Mouse (Mus musculus) heart, postnatal 36 days (tissue): ENCODE results near the gene Tnfsf14. TPM values are rescaled to one million over a fixed set of nuclear protein-coding genes. Genes with fewer than 3 reads are reported as not detected.

ENCODE experiments used
- DNase-seq, 2 experiments: peaks; one replicate each; pipeline ENCODE4 v3.0.0; 2021 to 2022
- intact Hi-C: fragments of 180-260 bp; cut with DNase I; formaldehyde crosslinking; loops from one replicate; pipeline ENCODE4 v1.15.1; 2025
- total RNA-seq, 2 experiments: library from RNA; stranded (reverse); gene quantifications; 2 replicates each; pipeline ENCODE4 v1.2.3; 2021

Gene Tnfsf14
- total RNA-seq = not detected

- intact Hi-C loops = no loop called here
- peak; percentile 10 to 11 for DNase-seq
Observed at GRCm38 (mm10) chr17:57194041-57194507, at the start of gene Tnfsf14. Gene Tnfsf14 (minus strand): TSS chr17:57194177.

- no peak for DNase-seq
- intact Hi-C loops = no loop called here
Observed at GRCm38 (mm10) chr17:57237181-57237580, 43.2 kb upstream of the Tnfsf14 start.

DNA sequence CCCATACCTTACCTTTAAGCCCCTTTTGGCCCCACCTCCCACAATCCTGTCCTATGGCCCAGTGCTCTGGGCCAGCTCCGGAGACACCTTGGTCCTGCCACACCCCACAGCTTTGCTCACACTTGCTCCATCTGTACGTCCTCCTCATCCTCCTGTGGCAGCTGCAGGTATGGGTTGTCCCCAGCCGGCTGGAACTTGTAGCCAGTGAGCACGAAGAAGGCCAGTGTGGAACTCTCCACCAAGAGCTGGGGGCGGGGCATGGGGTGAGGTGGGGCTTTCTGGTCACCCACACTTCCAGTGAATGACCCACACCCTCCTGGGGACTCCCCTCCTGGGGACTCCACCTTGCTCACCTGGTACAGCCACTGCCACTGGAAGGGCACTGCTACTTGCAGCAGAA lies 41.8 kb upstream of the Tnfsf14 start:
- intact Hi-C loops = no loop called here
- DNase-seq = no peak

DNA sequence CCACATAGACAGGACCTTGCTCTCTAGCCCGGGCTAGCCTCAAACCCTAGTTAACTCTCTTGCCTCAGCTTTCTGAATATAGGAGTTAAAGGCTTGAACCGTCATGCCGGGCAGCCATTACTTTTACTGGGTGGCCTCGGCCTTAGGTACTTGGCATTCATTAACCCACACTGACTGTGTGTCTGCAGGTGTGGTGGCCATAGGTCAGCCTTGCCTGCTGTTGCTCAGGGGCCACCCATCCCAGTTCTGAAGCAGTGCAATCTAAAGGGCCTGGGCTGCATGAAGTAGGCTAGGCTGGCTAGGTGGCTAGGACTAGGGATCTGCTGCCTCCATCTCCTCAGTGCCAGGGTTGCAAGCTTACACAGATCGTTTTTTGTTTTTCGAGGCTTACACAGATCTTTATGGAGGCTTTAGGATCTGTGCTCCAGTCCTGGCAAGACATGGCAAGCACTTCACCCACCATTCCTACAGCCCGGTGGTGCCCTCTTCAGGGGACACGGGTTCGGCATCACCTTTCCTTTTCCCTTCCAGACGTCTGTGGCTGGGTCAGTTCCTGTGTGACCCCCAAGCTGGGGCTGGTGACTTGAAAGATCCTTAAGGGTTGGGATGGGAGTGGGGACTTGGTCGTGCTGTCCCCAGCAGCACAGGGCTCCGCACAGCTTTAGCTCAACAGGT lies 40.4 kb upstream of the Tnfsf14 start:
- intact Hi-C loops = no loop called here
- DNase-seq = no peak

GRCm38 (mm10) chr17:57233038-57233437 lies 39.1 kb upstream of the Tnfsf14 start:
- intact Hi-C loops = no loop called here

GRCm38 (mm10) chr17:57232200-57232599 lies 38.2 kb upstream of the Tnfsf14 start:
- DNase-seq = no peak
- intact Hi-C loops = no loop called here

More at GRCm38 (mm10) chr17:57233038-57233437, 39.1 kb upstream of the Tnfsf14 start:
- DNase-seq = no peak

DNA sequence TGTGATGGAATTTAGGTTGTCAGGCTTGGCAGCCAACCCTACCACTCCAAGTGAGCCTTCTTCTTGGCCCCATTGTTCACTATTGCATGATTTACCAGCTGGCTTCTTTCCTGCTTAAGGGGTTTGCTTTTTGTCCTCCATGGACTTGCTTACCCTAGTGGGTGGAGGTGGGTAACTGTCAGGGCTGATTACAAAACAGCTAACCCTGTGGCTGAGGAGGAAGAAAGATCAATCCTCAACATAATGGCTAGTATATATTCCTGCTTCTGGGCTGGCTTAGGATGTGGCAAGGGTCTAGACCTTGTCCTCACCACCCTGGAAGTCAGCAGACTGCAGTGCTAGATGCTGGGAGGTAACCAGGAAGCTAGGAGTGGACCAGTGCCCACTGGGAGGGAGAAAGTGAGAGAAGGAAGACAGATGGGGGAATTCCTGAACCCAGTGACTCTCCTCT lies 37.4 kb upstream of the Tnfsf14 start:
- DNase-seq = peak in 1 of 2 experiments; percentile 44
- intact Hi-C loops = no loop called here

DNA sequence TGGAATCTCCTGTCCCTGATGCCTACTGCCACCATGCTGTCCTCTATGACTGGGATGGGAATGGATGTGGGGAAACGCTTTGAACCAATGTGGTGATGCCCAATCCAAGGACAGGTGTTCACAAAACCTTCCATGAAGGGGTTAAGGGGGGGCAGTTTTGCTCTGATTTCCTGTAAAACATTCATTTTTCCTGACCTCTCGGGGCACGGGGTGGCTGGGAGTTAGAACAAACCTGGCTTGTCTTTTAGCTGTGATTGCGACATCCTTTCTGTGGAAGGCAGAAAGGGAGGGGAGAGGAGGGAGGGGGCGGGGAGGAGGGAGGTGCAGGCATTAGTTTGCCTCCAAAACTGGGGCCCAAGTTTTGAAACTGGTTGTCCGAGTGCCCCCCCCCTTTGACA lies 36.8 kb upstream of the Tnfsf14 start:
- intact Hi-C loops = no loop called here
- peak in 1 of 2 experiments; percentile 37 for DNase-seq

- intact Hi-C loops = no loop called here
- no peak for DNase-seq
Observed at GRCm38 (mm10) chr17:57229851-57230727, 36.1 kb upstream of the Tnfsf14 start.

DNA sequence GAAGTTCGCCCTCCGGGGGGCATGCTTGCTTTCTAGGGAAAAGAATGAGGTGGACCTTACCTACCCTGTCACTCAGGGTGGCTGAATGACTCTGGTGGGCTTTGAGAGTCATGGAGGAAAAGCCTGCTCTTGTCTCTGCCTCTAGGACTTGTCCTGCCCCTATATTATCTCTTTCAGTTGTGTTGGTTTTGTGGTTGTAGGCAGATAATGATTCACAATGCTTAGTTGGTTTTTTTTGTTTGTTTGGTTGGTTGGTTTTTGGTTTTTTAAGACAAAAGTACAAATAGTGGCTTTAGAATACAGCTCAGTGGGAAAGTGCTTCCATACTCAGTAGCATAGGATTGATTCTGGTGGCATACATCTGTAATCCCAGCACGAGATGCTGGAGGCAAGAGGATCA lies 34.9 kb upstream of the Tnfsf14 start:
- intact Hi-C loops = no loop called here

DNA sequence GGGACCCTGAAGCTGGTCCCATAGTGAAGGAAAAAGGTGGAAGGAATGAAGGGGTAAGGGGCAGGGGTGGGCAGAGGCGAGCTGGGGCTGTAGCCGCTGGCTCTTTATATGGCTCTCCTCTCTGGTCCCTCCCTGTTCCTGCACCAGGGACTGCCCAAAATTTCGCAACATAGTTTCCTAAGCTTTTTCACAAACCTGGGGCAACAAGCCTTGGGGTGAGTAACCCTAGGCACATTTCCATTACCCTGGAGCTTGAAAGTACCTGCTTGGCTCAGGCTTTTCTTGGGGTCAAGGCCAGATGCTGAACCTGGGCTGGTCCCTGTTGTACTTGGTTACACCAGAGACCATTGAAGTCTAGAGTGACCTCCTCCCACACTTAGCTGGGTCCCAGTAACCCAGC lies 34.0 kb upstream of the Tnfsf14 start, which contains the start of gene C3:
Gene C3 (minus strand): TSS at position 123 of the 400 bp plus-strand sequence.
- intact Hi-C loops = no loop called here
- peak; percentile 19 to 29 for DNase-seq

More for the DNA sequence above, 34.9 kb upstream of the Tnfsf14 start:
- DNase-seq = no peak

DNA sequence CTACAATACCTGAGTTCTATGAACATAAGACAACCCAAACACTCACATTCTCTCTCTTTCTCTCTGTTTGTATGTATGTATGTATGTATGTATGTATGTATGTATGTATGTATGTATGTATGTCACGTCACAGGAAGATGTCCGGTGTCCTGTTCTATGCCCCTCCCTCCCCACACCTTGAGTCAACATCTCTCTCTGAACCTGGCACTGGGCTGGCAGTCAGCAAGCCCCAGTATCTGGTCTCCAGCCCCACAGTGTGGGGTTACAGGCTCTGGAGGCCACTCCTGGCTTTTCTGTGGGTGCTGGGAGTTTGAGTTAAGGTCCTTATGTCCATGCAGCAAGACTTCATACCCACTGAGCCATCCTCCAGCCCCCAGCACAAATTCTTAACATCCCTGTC lies 33.5 kb upstream of the Tnfsf14 start:
- DNase-seq = no peak
- intact Hi-C loops = no loop called here

GRCm38 (mm10) chr17:57223313-57223712 lies 29.3 kb upstream of the Tnfsf14 start:
- intact Hi-C loops = no loop called here
- DNase-seq = no peak

- no peak for DNase-seq
- intact Hi-C loops = no loop called here
Observed at GRCm38 (mm10) chr17:57221911-57222310, 27.9 kb upstream of the Tnfsf14 start.

DNA sequence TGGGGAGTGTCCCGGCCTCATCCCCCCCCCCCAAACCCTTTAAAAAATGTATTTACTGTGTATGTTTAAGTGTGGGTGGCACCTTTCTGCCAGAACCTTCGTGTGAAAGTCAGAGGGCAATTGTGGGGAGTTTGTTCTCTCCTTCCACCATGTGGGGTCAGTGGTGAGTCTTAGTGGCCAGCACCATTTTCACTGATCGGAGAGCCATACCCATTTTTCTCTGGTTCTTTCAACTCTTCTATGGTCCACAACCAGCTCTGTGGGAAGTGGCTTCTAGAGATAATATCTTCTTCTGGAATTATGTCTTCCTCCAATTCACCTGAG lies 25.9 kb upstream of the Tnfsf14 start:
- DNase-seq = peak in 1 of 2 experiments; percentile 32
- intact Hi-C loops = loop anchor here (1.0 kb wide), 2 partner anchors 57 to 115 kb away; no protein-coding TSS in a partner anchor

DNA sequence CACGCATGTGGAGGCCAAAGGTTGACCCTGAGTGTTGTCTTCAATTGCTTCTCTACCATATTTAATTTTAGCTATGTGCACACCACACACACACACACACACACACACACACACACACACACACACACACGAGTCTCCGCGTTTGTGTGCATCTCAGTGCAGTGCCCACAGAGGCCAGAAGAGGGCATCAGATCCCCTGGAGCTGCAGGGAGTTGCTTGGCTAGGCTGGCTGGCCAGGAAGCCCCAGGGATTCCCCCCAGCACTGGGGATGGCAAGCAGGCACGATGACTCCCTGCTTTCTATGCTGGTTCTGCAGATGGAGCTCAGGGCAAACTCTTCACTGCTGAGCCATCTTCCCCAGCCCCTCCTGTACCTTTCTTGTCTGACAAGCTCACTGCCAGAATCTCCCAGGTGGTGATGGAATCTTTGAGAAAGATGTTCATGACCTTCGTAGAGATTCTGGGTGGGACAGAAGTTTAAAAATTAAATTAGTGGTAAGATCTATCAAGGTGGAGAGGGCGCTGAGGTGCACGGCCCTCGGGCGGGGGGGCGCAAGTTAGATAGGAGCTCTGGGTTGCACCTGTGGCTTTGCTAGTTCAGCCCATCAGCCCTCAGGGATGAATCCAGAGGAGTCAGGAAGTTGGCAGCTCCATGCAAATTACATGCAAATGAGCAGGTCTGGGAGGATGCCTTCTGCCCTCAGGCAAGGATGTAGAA lies 25.3 kb upstream of the Tnfsf14 start:
- intact Hi-C loops = loop anchor here (1.0 kb wide), 2 partner anchors 58 to 116 kb away; no protein-coding TSS in a partner anchor
- peak; percentile 75 to 87 for DNase-seq

- intact Hi-C loops = no loop called here
Observed at GRCm38 (mm10) chr17:57218335-57218900, 24.4 kb upstream of the Tnfsf14 start.

DNA sequence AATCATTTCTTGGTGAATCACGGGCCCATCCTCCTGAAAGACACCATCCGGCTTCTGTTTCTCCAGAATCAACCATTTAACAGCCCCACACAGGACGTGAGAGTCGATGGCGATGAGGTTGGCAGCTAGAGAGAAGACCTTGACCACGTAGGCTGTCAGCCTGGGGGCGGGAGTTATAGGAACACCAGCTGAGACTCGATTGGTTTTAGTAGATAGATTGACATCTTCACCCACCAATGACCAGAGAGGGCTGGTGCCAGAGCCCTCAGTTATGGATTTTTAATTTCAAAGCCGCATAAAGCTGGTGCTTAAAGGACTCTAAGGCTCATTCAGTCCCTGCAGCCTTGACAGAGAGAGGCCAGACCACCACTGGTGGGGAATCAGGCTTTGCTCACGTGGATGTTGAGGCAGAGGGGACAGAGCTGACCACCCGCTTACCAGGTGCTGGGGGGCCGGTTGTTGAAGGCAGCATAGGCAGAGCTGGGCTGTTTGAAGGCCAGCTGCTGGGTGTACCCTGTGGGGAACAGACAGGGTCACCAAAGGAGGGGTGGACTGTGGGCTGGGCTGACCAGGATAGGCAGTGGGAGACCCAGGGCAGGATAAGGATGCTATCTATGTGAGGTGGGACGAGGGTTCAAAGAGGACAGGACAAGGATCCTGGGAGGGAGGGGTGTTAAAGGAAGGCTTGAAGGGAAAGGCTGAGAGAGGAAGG lies 20.9 kb upstream of the Tnfsf14 start:
- intact Hi-C loops = no loop called here
- DNase-seq = no peak

More at GRCm38 (mm10) chr17:57218335-57218900, 24.4 kb upstream of the Tnfsf14 start:
- DNase-seq = no peak

DNA sequence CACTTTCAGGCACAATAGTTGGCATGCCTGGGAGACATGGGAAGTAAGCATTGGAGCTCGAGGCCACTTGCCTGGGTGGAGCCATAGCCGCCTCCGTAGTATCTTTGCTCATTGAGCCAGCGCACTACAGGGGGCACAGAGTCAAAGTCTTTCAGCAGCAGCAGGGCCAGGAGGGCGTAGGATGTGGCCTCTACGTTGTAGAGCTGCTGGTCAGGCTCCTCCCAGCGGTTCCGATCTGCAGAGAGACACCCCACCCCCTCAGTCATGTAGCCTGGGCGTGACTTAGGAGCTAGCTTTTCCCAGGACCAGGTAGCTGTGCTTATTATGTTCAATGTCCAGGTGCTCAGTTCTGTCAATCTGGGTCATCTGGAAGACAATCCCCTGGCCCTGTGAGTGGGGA lies 17.5 kb upstream of the Tnfsf14 start:
- DNase-seq = no peak
- intact Hi-C loops = no loop called here

- DNase-seq = no peak
- intact Hi-C loops = no loop called here
Observed at GRCm38 (mm10) chr17:57209330-57209729, 15.4 kb upstream of the Tnfsf14 start.
